Mouse (Mus musculus): ENCODE measurements at regions not wholly inside any gene's neighbourhood (a gene's known extent, or its start where the extent isn't known, plus 50 kb on each side); places are given as distances from the start of the nearest gene placed in this dataset.

- in situ Hi-C loops (cut with MboI; ENCODE audit: low pct_unique_long_range_greater_than_20kb in 1 of 2, low sequenced_read_pairs in 2 of 2, unreplicated experiment in 1 of 2), result no loop called here
Measured at GRCm38 (mm10) chr4:33552856-33553255, 242.7 kb downstream of the Rngtt start.

DNA sequence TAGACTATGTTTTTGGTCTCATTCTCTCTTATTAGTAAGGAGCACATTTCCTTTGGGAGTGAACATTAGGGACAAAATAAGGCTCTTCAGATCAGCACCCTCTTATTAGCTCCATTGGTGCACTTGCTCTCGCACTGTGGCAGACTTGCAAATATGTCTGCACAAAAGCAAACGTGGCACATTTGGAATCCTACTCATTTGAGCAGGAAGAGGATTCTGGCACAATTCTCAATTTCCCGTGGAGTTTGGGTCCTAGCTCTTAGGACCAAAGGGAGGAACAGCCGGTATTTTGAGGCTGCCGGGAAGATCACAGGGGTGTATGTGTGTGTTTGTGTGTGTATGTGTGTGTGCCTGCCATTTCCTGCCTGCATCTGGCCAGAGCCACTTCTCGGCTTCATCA lies 244.5 kb downstream of the Rngtt start:
- in situ Hi-C loops (cut with MboI; ENCODE audit: low pct_unique_long_range_greater_than_20kb in 1 of 2, low sequenced_read_pairs in 2 of 2, unreplicated experiment in 1 of 2), result no loop called here

GRCm38 (mm10) chr4:33555231-33555933 lies 245.3 kb downstream of the Rngtt start:
- in situ Hi-C loops (cut with MboI; ENCODE audit: low pct_unique_long_range_greater_than_20kb in 1 of 2, low sequenced_read_pairs in 2 of 2, unreplicated experiment in 1 of 2), result no loop called here

GRCm38 (mm10) chr4:33555966-33556365 lies 245.9 kb downstream of the Rngtt start:
- in situ Hi-C loops (cut with MboI; ENCODE audit: low pct_unique_long_range_greater_than_20kb in 1 of 2, low sequenced_read_pairs in 2 of 2, unreplicated experiment in 1 of 2), result no loop called here

GRCm38 (mm10) chr4:33556661-33557540 lies 246.8 kb downstream of the Rngtt start:
- in situ Hi-C loops (cut with MboI; ENCODE audit: low pct_unique_long_range_greater_than_20kb in 1 of 2, low sequenced_read_pairs in 2 of 2, unreplicated experiment in 1 of 2), result no loop called here

DNA sequence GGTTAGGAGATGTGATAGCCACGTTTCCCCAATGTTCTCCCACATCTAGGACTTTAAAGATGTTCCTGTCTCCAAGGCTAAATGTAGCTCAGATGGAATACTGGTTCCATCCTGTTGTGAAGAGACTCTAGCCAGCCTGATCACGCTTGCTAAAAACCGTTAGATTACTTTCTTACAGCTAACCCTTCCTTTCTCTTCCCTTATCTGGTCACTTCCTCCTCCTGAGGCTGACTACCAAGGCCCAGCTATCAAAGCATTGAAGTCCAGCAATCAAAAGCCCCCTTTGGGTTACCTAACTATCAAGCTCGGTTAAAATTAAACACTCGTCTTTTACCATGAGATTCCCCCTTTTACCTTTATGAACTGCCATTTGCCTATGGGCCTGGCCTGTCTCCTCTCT lies 260.2 kb downstream of the Rngtt start:
- in situ Hi-C loops (cut with MboI; ENCODE audit: low pct_unique_long_range_greater_than_20kb in 1 of 2, low sequenced_read_pairs in 2 of 2, unreplicated experiment in 1 of 2), result no loop called here

DNA sequence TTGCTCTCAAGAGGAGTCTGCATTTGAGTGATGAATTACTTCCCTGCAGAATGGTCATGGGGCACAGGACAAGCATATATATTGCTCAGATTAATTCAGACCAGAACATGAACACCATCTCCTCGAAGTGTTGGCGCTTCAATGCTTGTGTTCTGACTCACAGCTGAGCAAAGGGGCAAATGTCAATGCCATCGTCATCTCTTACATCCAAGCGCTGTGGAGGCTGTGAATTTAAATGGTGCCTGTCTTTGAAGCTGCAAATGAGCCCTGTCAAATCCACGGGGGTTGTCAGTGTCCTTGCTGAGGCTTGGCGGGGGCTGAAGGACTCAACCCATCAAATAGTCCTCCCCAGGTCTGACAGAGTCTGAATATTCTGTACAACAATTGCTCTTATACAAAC lies 261.2 kb downstream of the Rngtt start:
- in situ Hi-C loops (cut with MboI; ENCODE audit: low pct_unique_long_range_greater_than_20kb in 1 of 2, low sequenced_read_pairs in 2 of 2, unreplicated experiment in 1 of 2), result no loop called here

DNA sequence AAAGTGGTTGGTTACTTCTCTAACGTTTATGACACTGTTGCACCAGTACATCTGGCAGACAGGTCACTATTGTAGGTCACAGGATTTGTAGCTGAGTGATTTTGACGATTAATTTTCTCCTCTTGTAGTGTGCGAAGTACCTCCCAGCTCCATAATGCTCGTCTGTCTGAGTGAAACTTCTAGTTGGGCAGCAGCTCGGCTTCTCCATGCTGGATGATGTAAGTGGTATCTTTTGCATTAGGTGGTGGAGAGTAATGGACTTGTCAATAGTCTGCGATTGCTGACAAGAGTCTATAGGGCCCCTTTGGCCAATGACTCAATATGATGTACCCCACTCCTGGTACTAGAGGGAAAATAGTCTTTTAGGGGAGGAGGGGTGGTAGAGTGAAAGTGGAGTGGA lies 267.5 kb downstream of the Rngtt start:
- in situ Hi-C loops (cut with MboI; ENCODE audit: low pct_unique_long_range_greater_than_20kb in 1 of 2, low sequenced_read_pairs in 2 of 2, unreplicated experiment in 1 of 2), result no loop called here

DNA sequence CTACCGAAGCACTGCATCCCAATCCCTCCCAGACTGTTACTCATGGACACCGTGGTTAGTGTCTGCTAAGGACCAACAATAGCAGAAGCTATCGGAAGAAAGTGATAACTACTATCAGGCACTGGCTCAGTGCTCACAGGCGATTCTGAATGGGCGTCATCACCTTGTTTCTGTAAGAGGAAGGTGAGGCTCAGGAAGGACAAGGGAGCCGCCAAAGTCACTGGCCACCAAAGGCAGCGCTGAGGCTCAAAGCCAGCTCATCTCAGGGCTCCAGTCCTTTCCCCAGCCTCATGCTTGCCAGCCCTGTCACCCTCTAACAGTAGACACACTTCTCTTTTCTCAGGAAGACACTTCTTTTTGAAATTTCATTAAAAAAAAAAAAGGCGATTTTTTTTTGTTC lies 270.4 kb downstream of the Rngtt start:
- in situ Hi-C loops (cut with MboI; ENCODE audit: low pct_unique_long_range_greater_than_20kb in 1 of 2, low sequenced_read_pairs in 2 of 2, unreplicated experiment in 1 of 2), result no loop called here

DNA sequence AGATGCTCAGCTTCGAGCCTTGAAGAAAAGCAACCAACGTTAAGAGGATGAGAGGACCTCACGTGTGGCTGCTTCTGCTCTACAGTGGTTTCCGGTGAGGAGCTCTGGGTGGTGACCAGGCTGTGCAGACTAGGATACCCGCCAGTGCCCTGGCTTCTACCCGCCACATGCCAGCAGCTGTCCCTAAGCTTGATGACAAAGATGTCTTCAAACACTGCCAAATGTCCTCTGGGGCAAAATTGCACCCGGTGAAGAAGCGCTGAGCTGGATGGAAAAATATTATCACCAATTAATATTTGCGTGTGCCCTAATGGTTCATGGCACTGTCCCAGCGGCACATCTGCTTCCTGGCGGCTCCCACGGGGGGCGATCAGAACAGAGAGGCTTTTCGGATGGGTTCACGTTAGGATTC lies 271.1 kb downstream of the Rngtt start:
- in situ Hi-C loops (cut with MboI; ENCODE audit: low pct_unique_long_range_greater_than_20kb in 1 of 2, low sequenced_read_pairs in 2 of 2, unreplicated experiment in 1 of 2), result no loop called here

- in situ Hi-C loops (cut with MboI; ENCODE audit: low pct_unique_long_range_greater_than_20kb in 1 of 2, low sequenced_read_pairs in 2 of 2, unreplicated experiment in 1 of 2), result no loop called here
Measured at GRCm38 (mm10) chr4:33581766-33582525, 271.8 kb downstream of the Rngtt start.

DNA sequence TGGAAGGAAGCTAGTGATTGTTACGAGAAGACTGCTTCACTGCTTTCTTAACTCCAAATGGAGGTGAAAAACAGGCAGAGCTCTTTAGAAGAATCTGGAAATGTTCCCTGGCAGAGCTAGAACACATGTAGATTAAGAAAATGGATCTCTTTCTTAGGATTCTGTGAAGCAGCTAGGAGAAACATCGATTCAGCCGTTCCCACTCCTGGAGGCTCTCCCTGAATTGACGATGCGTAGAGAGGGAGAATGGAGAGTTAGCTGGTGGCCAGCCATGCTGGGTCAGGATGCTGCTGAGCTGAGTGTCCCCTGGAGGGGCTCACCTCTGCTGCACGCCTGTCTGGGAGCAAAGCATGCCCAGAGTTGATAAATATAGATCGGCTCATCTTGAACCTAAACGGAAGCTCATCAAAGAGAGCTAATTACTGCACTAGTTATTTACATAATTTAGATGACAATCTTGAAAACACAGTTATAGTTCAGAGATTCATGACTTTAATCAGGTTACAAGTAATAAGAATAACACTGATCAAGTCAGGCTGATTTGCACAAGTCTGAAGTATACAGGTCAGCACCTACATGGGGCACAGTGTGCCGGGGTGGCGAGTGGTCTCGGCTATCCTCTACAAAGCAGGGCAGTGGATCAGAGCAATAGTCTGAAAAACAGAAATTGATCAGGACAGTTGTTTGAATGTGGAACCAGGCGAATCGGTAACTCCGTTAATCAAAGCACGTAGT lies 273.0 kb downstream of the Rngtt start:
- in situ Hi-C loops (cut with MboI; ENCODE audit: low pct_unique_long_range_greater_than_20kb in 1 of 2, low sequenced_read_pairs in 2 of 2, unreplicated experiment in 1 of 2), result no loop called here

DNA sequence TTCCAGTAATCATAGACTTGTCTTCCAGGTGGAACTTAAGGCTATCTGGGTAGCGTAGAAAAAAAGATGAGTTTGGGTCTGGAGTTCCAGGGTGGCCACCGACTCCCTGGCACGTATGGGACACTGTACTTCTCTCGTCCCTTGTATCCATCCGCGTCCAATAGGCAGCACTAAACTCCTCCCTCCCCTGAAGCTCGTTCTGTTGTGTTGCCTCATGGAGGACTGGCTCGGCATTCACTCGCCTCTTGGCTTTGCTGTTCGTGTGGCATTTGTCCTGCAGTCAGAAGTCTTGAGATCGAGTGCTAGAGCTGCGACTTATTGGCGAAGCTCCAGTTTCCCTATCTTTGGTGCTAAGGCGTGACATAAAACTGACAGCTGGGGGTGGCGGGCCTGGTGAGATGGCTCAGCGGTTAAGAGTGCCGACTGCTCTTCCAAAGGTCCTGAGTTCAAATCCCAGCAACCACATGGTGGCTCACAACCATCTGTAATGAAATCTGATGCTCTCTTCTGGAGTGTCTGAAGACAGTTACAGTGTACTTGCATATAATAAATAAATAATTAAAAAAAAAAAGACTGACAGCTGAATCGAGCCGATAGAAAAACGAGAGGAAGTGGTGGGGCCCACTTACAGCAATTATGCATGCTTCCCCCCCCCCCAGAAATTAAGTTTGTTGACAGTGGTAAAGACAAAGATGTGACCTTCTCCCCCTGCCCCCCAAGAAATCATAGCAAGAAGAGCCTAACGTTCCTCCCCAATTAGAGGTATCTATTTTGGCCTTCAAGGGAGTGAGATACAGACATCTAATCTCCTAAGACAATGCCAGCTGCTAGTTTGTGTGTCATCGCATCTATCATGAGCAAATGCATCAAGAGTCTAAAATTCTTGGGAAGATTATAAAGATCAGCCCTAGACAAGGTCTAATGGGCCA lies 274.1 kb downstream of the Rngtt start:
- in situ Hi-C loops (cut with MboI; ENCODE audit: low pct_unique_long_range_greater_than_20kb in 1 of 2, low sequenced_read_pairs in 2 of 2, unreplicated experiment in 1 of 2), result no loop called here

DNA sequence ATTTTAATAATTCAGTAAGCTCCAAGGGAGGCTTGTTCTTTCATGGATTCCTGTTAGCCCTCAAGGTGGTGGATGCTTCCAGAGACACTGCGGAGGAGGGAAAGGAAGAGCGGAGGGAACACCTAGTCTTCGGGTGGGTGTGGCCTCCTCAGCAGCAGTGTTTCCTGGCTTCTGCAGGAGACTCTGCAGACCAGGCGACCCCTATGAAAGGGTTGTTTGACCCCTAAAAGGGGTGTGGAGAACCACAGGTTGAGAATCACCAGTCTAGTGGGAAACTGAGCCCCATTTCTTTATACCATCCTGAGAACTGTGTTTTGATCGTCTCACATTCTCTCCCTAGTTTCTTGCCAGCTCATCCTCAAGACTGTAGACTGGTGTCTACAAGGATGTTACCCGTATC lies 275.7 kb downstream of the Rngtt start:
- in situ Hi-C loops (cut with MboI; ENCODE audit: low pct_unique_long_range_greater_than_20kb in 1 of 2, low sequenced_read_pairs in 2 of 2, unreplicated experiment in 1 of 2), result no loop called here

- in situ Hi-C loops (cut with MboI; ENCODE audit: low pct_unique_long_range_greater_than_20kb in 1 of 2, low sequenced_read_pairs in 2 of 2, unreplicated experiment in 1 of 2), result no loop called here
Measured at GRCm38 (mm10) chr4:33586290-33586614, 276.1 kb downstream of the Rngtt start.

DNA sequence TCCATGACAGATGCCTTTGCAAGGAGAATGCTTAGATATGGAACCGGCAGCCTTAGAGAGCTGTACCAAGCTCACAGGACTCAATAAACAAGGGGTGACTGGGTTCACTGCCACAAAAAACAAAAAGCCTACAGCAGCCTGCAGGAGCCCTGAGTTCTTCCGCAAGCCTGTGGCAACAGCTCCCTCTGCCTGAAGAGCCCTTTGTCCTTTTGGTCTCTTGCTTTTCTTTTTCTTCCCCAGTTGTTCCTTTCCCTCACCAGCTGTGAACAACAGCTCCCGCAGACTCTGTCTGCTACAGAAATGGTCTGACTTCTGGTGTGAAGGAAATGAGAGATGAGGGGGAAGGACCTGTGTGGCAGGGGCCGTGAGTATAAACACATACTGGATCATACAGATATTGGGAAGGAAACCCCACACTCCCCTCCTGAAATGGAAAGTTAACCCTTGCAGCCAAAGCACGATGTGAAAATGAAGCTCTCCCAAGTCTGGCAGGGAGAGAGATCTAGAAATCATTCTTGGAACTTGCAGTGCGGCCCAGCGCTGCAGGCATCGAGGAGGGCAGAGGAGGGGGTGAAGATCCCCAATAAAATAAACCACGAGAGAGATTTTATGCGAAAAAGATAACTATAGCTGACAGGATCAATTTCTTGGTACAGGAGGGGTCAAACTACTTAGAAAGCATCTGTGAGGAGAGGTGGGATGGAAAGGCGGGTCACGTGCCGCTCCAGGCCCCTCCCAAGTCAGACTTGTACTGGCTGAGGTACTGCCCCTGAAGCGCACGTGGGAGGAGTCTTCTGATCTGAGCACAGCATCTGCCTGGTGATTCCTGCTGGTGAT lies 276.7 kb downstream of the Rngtt start:
- in situ Hi-C loops (cut with MboI; ENCODE audit: low pct_unique_long_range_greater_than_20kb in 1 of 2, low sequenced_read_pairs in 2 of 2, unreplicated experiment in 1 of 2), result no loop called here

DNA sequence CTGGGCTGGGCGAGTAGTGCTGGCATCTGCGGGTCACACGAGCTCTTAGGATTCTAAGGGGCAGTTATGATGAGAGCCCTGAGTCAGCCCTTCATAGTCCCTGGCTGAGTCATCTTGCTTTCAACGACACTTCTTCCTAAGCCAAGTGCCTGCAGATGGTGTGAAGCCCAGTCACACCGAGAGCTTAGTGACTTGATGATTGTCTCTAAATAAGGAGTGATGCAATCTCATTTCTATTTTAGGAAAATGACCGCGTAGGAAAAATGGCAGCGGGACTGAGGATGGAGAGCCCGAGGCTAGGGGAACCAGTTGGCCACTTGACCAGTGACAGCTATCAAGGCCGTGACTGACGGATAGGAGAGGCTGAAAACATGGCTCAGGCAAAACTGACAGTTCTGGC lies 277.6 kb downstream of the Rngtt start:
- in situ Hi-C loops (cut with MboI; ENCODE audit: low pct_unique_long_range_greater_than_20kb in 1 of 2, low sequenced_read_pairs in 2 of 2, unreplicated experiment in 1 of 2), result no loop called here

All from mouse embryonic stem cell (cell line).